Mouse (Mus musculus) testis, adult 2 months (tissue): ENCODE measurements around the gene Kdm5b.

Experiments
- CTCF ChIP-seq: fragments of 200-500 bp; IDR thresholded peaks from 2 replicates; pipeline ENCODE4 v1.5.1; 2012; ENCODE audit warnings: low read depth, mild to moderate bottlenecking, inconsistent platforms, low read length, moderate library complexity; ENCODE audit not compliant: control insufficient read depth, insufficient read depth, insufficient replicate concordance
- POLR2A ChIP-seq: fragments of 200-500 bp; IDR thresholded peaks from 2 replicates; pipeline ENCODE4 v1.6.1; 2012; ENCODE audit warnings: low read depth, mild to moderate bottlenecking, inconsistent platforms, low read length, moderate library complexity; ENCODE audit not compliant: control insufficient read depth

GRCm38 (mm10) chr1:134535054-134535453 is 24.9 kb upstream of the Kdm5b start:
- no peak for TF ChIP-seq POLR2A
- TF ChIP-seq CTCF: no peak
